Mouse (Mus musculus): ENCODE measurements around the gene Reps2.

The Reps2 gene

GRCm38 (mm10) chrX:162643091-162643788, at the start of gene Reps2:
TSS of gene Reps2 (minus strand) at chrX:162643649.
- peak; percentile 37 for DNase-seq (ENCODE audit: low read depth, low spot score)

GRCm38 (mm10) chrX:162691272-162691671, 47.8 kb upstream of the Reps2 start:
- no peak for DNase-seq (ENCODE audit: low read depth, low spot score)

GRCm38 (mm10) chrX:162685394-162685793, 41.9 kb upstream of the Reps2 start:
- no peak for DNase-seq (ENCODE audit: low read depth, low spot score)

GRCm38 (mm10) chrX:162679506-162679905, 36.1 kb upstream of the Reps2 start:
- no peak for DNase-seq (ENCODE audit: low read depth, low spot score)

- DNase-seq (ENCODE audit: low read depth, low spot score) = no peak
Measured at GRCm38 (mm10) chrX:162678820-162679219, 35.4 kb upstream of the Reps2 start.

- DNase-seq (ENCODE audit: low read depth, low spot score) = no peak
Measured at GRCm38 (mm10) chrX:162666166-162666565, 22.7 kb upstream of the Reps2 start.

- DNase-seq (ENCODE audit: low read depth, low spot score) = no peak
Measured at GRCm38 (mm10) chrX:162660182-162660581, 16.7 kb upstream of the Reps2 start.

GRCm38 (mm10) chrX:162653518-162653917, 10.1 kb upstream of the Reps2 start:
- no peak for DNase-seq (ENCODE audit: low read depth, low spot score)

- no peak for DNase-seq (ENCODE audit: low read depth, low spot score)
Measured at GRCm38 (mm10) chrX:162652445-162652844, 9.0 kb upstream of the Reps2 start.

GRCm38 (mm10) chrX:162651125-162651524, 7.7 kb upstream of the Reps2 start:
- DNase-seq (ENCODE audit: low read depth, low spot score) = no peak

- DNase-seq (ENCODE audit: low read depth, low spot score) = no peak
Measured at GRCm38 (mm10) chrX:162643789-162644092, 292 bp upstream of the Reps2 start.

GRCm38 (mm10) chrX:162642402-162643090, 903 bp downstream of the Reps2 start:
- DNase-seq (ENCODE audit: low read depth, low spot score) = no peak

- DNase-seq (ENCODE audit: low read depth, low spot score) = no peak
Measured at GRCm38 (mm10) chrX:162641764-162642163, 1.7 kb downstream of the Reps2 start.

GRCm38 (mm10) chrX:162635159-162635558, 8.3 kb downstream of the Reps2 start:
- no peak for DNase-seq (ENCODE audit: low read depth, low spot score)

- no peak for DNase-seq (ENCODE audit: low read depth, low spot score)
Measured at GRCm38 (mm10) chrX:162622091-162622437, 21.4 kb downstream of the Reps2 start.

GRCm38 (mm10) chrX:162621194-162622090, 22.0 kb downstream of the Reps2 start:
- DNase-seq (ENCODE audit: low read depth, low spot score) = peak; percentile 52

GRCm38 (mm10) chrX:162619705-162620104, 23.7 kb downstream of the Reps2 start:
- no peak for DNase-seq (ENCODE audit: low read depth, low spot score)

GRCm38 (mm10) chrX:162618547-162618946, 24.9 kb downstream of the Reps2 start:
- no peak for DNase-seq (ENCODE audit: low read depth, low spot score)

GRCm38 (mm10) chrX:162606113-162606512, 37.3 kb downstream of the Reps2 start:
- DNase-seq (ENCODE audit: low read depth, low spot score) = no peak

GRCm38 (mm10) chrX:162599666-162600065, 43.8 kb downstream of the Reps2 start:
- DNase-seq (ENCODE audit: low read depth, low spot score) = no peak

GRCm38 (mm10) chrX:162591005-162591801, 52.2 kb downstream of the Reps2 start:
- no peak for DNase-seq (ENCODE audit: low read depth, low spot score)
